20 mouse cellular contexts compared by ENCODE assay signal in genomic region chr9:16485173-16485572, GRCm38 (mm10). TPM values are rescaled to one million over a fixed set of nuclear protein-coding genes. Genes with fewer than 3 reads are reported as not detected.
DNase-seq lines count a peak whose midpoint lies in the region; ATAC-seq lines count a peak whose summit lies in the region.
"Had no signal": no experiment of that assay in that cellular context is flagged by ENCODE, and none has a peak within 500 bp of the region (broad histone marks: within the 10 kb centered on the region; RNA-seq: fewer than 3 reads in every experiment).

No protein-coding gene starts in this region.

- H3K4me3 ChIP-seq in hindbrain, embryonic 10.5 days: peak overlapping the region; percentile 20; the same call in 1 of the 2 replicates
- H3K4me3 ChIP-seq in midbrain, embryonic 12.5 days: no peak overlapping the region
- H3K4me3 ChIP-seq: embryonic facial prominence, embryonic 15.5 days; limb, embryonic 15.5 days had no signal

- peaks cover 46% of the 10 kb centered on the region for H3K4me1 ChIP-seq in hindbrain, embryonic 10.5 days (replicated peaks)
- H3K4me1 ChIP-seq in midbrain, embryonic 12.5 days: peaks cover 41% of the 10 kb centered on the region
- H3K4me1 ChIP-seq: embryonic facial prominence, embryonic 15.5 days; limb, embryonic 15.5 days had no signal

- H3K36me3 ChIP-seq in hindbrain, embryonic 10.5 days: no peaks in the 10 kb centered on the region
- no peaks in the 10 kb centered on the region for H3K36me3 ChIP-seq in midbrain, embryonic 12.5 days
- H3K36me3 ChIP-seq: embryonic facial prominence, embryonic 15.5 days; limb, embryonic 15.5 days had no signal

- peak overlapping the region; percentile 79 for H3K27ac ChIP-seq in hindbrain, embryonic 10.5 days
- H3K27ac ChIP-seq in midbrain, embryonic 12.5 days (replicated peaks): peak overlapping the region; percentile 76
- H3K27ac ChIP-seq: embryonic facial prominence, embryonic 15.5 days; limb, embryonic 15.5 days had no signal

- H3K27me3 ChIP-seq in hindbrain, embryonic 10.5 days (ENCODE audit: insufficient read depth, poor library complexity, severe bottlenecking): no peaks in the 10 kb centered on the region
- no peaks in the 10 kb centered on the region for H3K27me3 ChIP-seq in midbrain, embryonic 12.5 days
- H3K27me3 ChIP-seq: embryonic facial prominence, embryonic 15.5 days; limb, embryonic 15.5 days had no signal

- no peaks in the 10 kb centered on the region for H3K9me3 ChIP-seq in hindbrain, embryonic 10.5 days
- H3K9me3 ChIP-seq in midbrain, embryonic 12.5 days: no peaks in the 10 kb centered on the region
- H3K9me3 ChIP-seq: embryonic facial prominence, embryonic 15.5 days; limb, embryonic 15.5 days had no signal

- peak overlapping the region; percentile 39 for H3K4me2 ChIP-seq in midbrain, embryonic 12.5 days (replicated peaks)
- H3K4me2 ChIP-seq: embryonic facial prominence, embryonic 15.5 days; limb, embryonic 15.5 days had no signal

- ATAC-seq in midbrain, embryonic 12.5 days (ENCODE audit: low FRiP score, low read depth): peak; percentile 63
- ATAC-seq: activated CD4-positive, CD25-positive, alpha-beta regulatory T cell, adult 4 months; inflammation-experienced regulatory T-cells, adult 6 months; Patski had no signal

- peak; percentile 11 for DNase-seq in retina, postnatal 1 day
- DNase-seq in retina, embryonic 14.5 days (ENCODE audit: low spot score): no peak
- DNase-seq in hindbrain, embryonic 10.5 days (ENCODE audit: low spot score): no peak
- no peak for DNase-seq in heart, adult 11 months
- no peak for DNase-seq in gastrocnemius, adult 18-20 months (ENCODE audit: low spot score)
- DNase-seq in thymus, adult 18-20 months: no peak
- no peak for DNase-seq in adrenal gland, postnatal 10 days
- DNase-seq: adrenal gland, postnatal 36 days; cerebellum, adult 8-10 months; kidney, adult 9 months; kidney, postnatal 4 days; layer of hippocampus, postnatal 36 days had no signal

- H3K9ac ChIP-seq in midbrain, embryonic 12.5 days (replicated peaks): no peak overlapping the region
- H3K9ac ChIP-seq: embryonic facial prominence, embryonic 15.5 days; limb, embryonic 15.5 days; liver, postnatal 0 days had no signal

- WGBS in hindbrain, embryonic 10.5 days: 21% methylated on average over 4 of the region's 4 CpGs
- 17% methylated on average over 4 of the region's 4 CpGs for WGBS in midbrain, embryonic 12.5 days

RNA-seq across cellular contexts. Expression of gene Fat3, which starts 15.9 kb away (rescaled TPM):
- 5.9 and 6.5 TPM in 2 replicates for polyA plus RNA-seq in hindbrain, embryonic 10.5 days (2016; fragmentation: Nextera tagmentation; extraction: Ambion mirVana)
- polyA plus RNA-seq in midbrain, embryonic 12.5 days (2016; fragmentation: Nextera tagmentation; extraction: Ambion mirVana): 12.3 and 13.2 TPM in 2 replicates
- under 1 TPM; 0.37 to 0.45 TPM for total RNA-seq in gastrocnemius, adult 18-20 months (2021)
- total RNA-seq in adrenal gland, postnatal 10 days (2021): 1 to 10 TPM; 2.6 TPM
- polyA plus RNA-seq: C2C12 had no signal
